Mouse (Mus musculus) thymus, adult 2 months (tissue): ENCODE measurements around the gene Dpm2. TPM values are rescaled to one million over a fixed set of nuclear protein-coding genes. Genes with fewer than 3 reads are reported as not detected.

Source experiments
- DNase-seq: peaks from one replicate; pipeline ENCODE4 v3.0.0; 2021
- H3K27ac ChIP-seq: fragments of 200-500 bp; 2 replicates; pipeline ENCODE4 v1.5.1; 2012; ENCODE audit warnings: low read length, control low read depth; ENCODE audit not compliant: control insufficient read depth, insufficient read depth
- H3K27me3 ChIP-seq: fragments of 200-500 bp; 2 replicates; pipeline ENCODE4 v1.6.1; 2012; ENCODE audit warnings: mild to moderate bottlenecking, low read length, moderate library complexity, mixed read lengths; ENCODE audit not compliant: control insufficient read depth, insufficient read depth
- H3K36me3 ChIP-seq: fragments of 200-500 bp; 2 replicates; pipeline ENCODE4 v1.6.1; 2012; ENCODE audit warnings: mild to moderate bottlenecking, low read length, moderate library complexity; ENCODE audit not compliant: control insufficient read depth, insufficient read depth
- H3K4me1 ChIP-seq: fragments of 200-500 bp; replicated peaks from 2 replicates; pipeline ENCODE4 v1.6.1; 2012; ENCODE audit warnings: low read length; ENCODE audit not compliant: control insufficient read depth, insufficient read depth
- H3K4me3 ChIP-seq: fragments of 200-500 bp; 2 replicates; pipeline ENCODE4 v1.5.1; 2012; ENCODE audit warnings: mild to moderate bottlenecking, low read length, control low read depth, moderate library complexity; ENCODE audit not compliant: control insufficient read depth, insufficient read depth
- CTCF ChIP-seq: fragments of 200-500 bp; IDR thresholded peaks from 2 replicates; pipeline ENCODE4 v1.5.1; 2012; ENCODE audit warnings: mild to moderate bottlenecking, control low read depth, low read length, moderate library complexity, borderline replicate concordance; ENCODE audit not compliant: control insufficient read depth, poor library complexity, insufficient read depth; ENCODE audit errors: extremely low read depth
- POLR2A ChIP-seq: fragments of 200-500 bp; IDR thresholded peaks from 2 replicates; pipeline ENCODE4 v1.6.1; 2012; ENCODE audit warnings: mild to moderate bottlenecking, low read length, control low read depth, moderate library complexity; ENCODE audit not compliant: control insufficient read depth, poor library complexity, insufficient read depth; ENCODE audit errors: extremely low read depth
- WGBS: fragments of 180-500 bp; shearing (Covaris S2); methylation state at CpG from one replicate; pipeline ENCODE4 v1.1.7; 2018; 5-methylcytosine and 5-hydroxymethylcytosine counted together
- polyA plus RNA-seq: library from polyadenylated mRNA; depleted of rRNA; stranded (reverse); fragments of >200 nt; gene quantifications from 2 replicates; pipeline ENCODE4 v1.2.3, GENCODE M21; 2012

Gene Dpm2
- polyA plus RNA-seq, 1 experiment: 173 TPM

- Histone ChIP-seq H3K4me3 (no peak overlapping the region), H3K27ac (no peak overlapping the region), H3K27me3 (no peaks in the 10 kb centered on the region), H3K4me1 (peaks cover 27% of the 10 kb centered on the region), H3K36me3 (no peaks in the 10 kb centered on the region)
- DNase-seq: no peak
- TF ChIP-seq CTCF (no peak), POLR2A (no peak)
- 43% methylated on average over 6 of the region's 6 CpGs for WGBS
Measured at GRCm38 (mm10) chr2:32549764-32550163, 20.9 kb upstream of the Dpm2 start.

- TF ChIP-seq POLR2A (no peak), CTCF (no peak)
- H3K27ac ChIP-seq: no peak overlapping the region
- no peaks in the 10 kb centered on the region for H3K27me3 ChIP-seq
- H3K36me3 ChIP-seq: no peaks in the 10 kb centered on the region
- no peak for DNase-seq
- peaks cover 42% of the 10 kb centered on the region for H3K4me1 ChIP-seq
- WGBS: 95% methylated on average over 5 of the region's 5 CpGs
- H3K4me3 ChIP-seq: no peak overlapping the region
Measured at GRCm38 (mm10) chr2:32551236-32551635, 19.4 kb upstream of the Dpm2 start.

- WGBS: 10% methylated on average over 7 of the region's 7 CpGs
- H3K4me3 ChIP-seq: 0 out of 2 replicates have a peak overlapping the region, but pooled peaks have one; percentile 13
- DNase-seq: no peak
Measured at GRCm38 (mm10) chr2:32553592-32554148, 17.0 kb upstream of the Dpm2 start.

GRCm38 (mm10) chr2:32555484-32555883 is 15.2 kb upstream of the Dpm2 start:
- Histone ChIP-seq H3K4me3 (no peak overlapping the region), H3K36me3 (no peaks in the 10 kb centered on the region), H3K27ac (peak overlapping the region; percentile 59), H3K4me1 (peaks cover 49% of the 10 kb centered on the region), H3K27me3 (no peaks in the 10 kb centered on the region)
- no peak for DNase-seq
- 74% methylated on average over 4 of the region's 4 CpGs for WGBS
- no peak for TF ChIP-seq POLR2A
- TF ChIP-seq CTCF: 0 out of 2 replicates have a peak, but pooled peaks have one; percentile 28

More at GRCm38 (mm10) chr2:32553592-32554148, 17.0 kb upstream of the Dpm2 start:
- Histone ChIP-seq H3K4me1 (peaks cover 53% of the 10 kb centered on the region), H3K27me3 (no peaks in the 10 kb centered on the region), H3K36me3 (no peaks in the 10 kb centered on the region), H3K27ac (peak overlapping the region; percentile 80)
- TF ChIP-seq CTCF (no peak), POLR2A (no peak)

GRCm38 (mm10) chr2:32556019-32556418 is 14.6 kb upstream of the Dpm2 start:
- no peak overlapping the region for H3K4me3 ChIP-seq
- no peaks in the 10 kb centered on the region for H3K36me3 ChIP-seq
- TF ChIP-seq CTCF (no peak), POLR2A (no peak)
- peaks cover 49% of the 10 kb centered on the region for H3K4me1 ChIP-seq
- DNase-seq: peak; percentile 44
- 26% methylated on average over 7 of the region's 7 CpGs for WGBS
- H3K27ac ChIP-seq: peak overlapping the region; percentile 70
- no peaks in the 10 kb centered on the region for H3K27me3 ChIP-seq

GRCm38 (mm10) chr2:32559570-32559969 is 11.1 kb upstream of the Dpm2 start:
- H3K27ac ChIP-seq: no peak overlapping the region
- peaks cover 34% of the 10 kb centered on the region for H3K4me1 ChIP-seq
- TF ChIP-seq POLR2A (no peak), CTCF (no peak)
- H3K27me3 ChIP-seq: no peaks in the 10 kb centered on the region
- DNase-seq: no peak
- H3K36me3 ChIP-seq: peaks cover 6% of the 10 kb centered on the region; the same call in 1 of the 2 replicates
- H3K4me3 ChIP-seq: no peak overlapping the region
- WGBS: 95% methylated on average over 5 of the region's 5 CpGs

- peak; percentile 51; the same call in 1 of the 2 replicates for TF ChIP-seq CTCF
- TF ChIP-seq POLR2A: no peak
Measured at GRCm38 (mm10) chr2:32566536-32567063, 4.1 kb upstream of the Dpm2 start.

More at GRCm38 (mm10) chr2:32566536-32567063, 4.1 kb upstream of the Dpm2 start:
- no peak overlapping the region for H3K27ac ChIP-seq
- 47% methylated on average over 4 of the region's 4 CpGs for WGBS
- peaks cover 15% of the 10 kb centered on the region; the same call in 1 of the 2 replicates for H3K36me3 ChIP-seq
- H3K4me3 ChIP-seq: no peak overlapping the region
- DNase-seq: peak; percentile 75
- H3K27me3 ChIP-seq: no peaks in the 10 kb centered on the region
- H3K4me1 ChIP-seq: peaks cover 5% of the 10 kb centered on the region
